Mouse (Mus musculus) embryonic fibroblast, embryonic 13.5 days (primary cell): Measurements from ENCODE around the gene Snap47. TPM values are rescaled to one million over a fixed set of nuclear protein-coding genes. Genes with fewer than 3 reads are reported as not detected.
A peak's percentile ranks its signal among the peaks of the same experiment; 100 is the strongest.

ENCODE experiments used
- H3K27ac ChIP-seq: 2 replicates; pipeline ENCODE4 v1.5.1; 2012; ENCODE audit warnings: low read length, control low read depth, inconsistent platforms; ENCODE audit not compliant: insufficient read depth
- H3K4me1 ChIP-seq: 2 replicates; pipeline ENCODE4 v1.6.1; 2011; ENCODE audit warnings: low read length; ENCODE audit not compliant: control insufficient read depth, insufficient read depth
- H3K4me3 ChIP-seq: 2 replicates; pipeline ENCODE4 v1.5.1; 2011; ENCODE audit warnings: mild to moderate bottlenecking, control low read depth, low read length; ENCODE audit not compliant: insufficient read depth
- CTCF ChIP-seq: IDR thresholded peaks from 2 replicates; pipeline ENCODE4 v1.5.1; 2011; ENCODE audit warnings: mild to moderate bottlenecking, control low read depth, low read length, moderate library complexity, borderline replicate concordance; ENCODE audit not compliant: insufficient read depth
- POLR2A ChIP-seq: IDR thresholded peaks from 2 replicates; pipeline ENCODE4 v1.6.1; 2011; ENCODE audit warnings: low read depth, mild to moderate bottlenecking, control low read depth, low read length, moderate library complexity
- polyA plus RNA-seq: library from polyadenylated mRNA; stranded (reverse); fragments of >200 nt; gene quantifications from 2 replicates; pipeline ENCODE4 v1.2.4, GENCODE M21; 2011; ENCODE audit warnings: low read depth; ENCODE audit not compliant: missing spikeins, insufficient read length

Gene Snap47
- polyA plus RNA-seq, 1 experiment, result 91.0 TPM

DNA sequence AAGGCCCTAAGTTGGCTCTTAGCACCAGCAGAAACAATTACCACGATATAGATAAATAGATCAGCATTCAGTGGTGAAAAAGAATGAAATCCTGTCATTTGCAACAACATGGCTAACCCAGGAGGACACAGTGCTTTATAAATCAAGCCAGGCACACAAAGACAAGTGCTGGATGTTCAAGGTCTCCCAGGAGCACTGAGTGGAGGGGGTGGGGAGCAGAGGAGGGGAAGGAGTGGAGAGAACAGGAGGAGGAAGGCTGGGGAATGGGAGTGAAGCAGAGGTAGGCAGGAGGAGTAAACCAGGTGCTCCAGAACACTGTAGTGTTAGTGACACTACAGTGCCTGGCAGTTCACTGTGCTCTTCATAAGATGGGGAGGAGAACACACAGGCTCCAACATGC is 45.2 kb downstream of the Snap47 start:
- peaks cover 4% of the 10 kb centered on the region; the same call in 1 of the 2 replicates for H3K4me1 ChIP-seq
- H3K4me3 ChIP-seq, result no peak overlapping the region
- TF ChIP-seq CTCF (no peak), POLR2A (no peak)
- H3K27ac ChIP-seq, result no peak overlapping the region

DNA sequence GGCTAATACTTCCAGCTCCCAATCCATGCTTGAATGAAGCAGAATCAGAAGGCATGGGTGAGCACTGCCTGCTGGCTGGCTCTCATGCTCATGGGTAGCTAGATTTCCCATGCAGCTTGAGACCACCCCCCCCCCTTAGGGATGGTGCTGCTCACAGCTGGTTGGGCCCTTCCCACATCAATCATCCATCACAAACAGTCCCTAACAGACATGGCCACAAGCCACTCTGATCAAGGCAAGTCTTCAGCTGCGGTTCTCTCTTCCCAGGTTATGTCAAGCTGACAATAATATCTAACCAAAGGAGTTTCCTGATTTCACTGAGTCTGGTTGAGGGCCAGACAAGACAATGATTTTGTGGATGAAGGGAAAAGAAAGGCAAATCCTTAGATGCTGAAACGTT is 50.1 kb downstream of the Snap47 start:
- Histone ChIP-seq H3K4me3 (no peak overlapping the region), H3K4me1 (peaks cover 2% of the 10 kb centered on the region; the same call in 1 of the 2 replicates), H3K27ac (no peak overlapping the region)
- no peak for TF ChIP-seq POLR2A
- TF ChIP-seq CTCF, result no peak

DNA sequence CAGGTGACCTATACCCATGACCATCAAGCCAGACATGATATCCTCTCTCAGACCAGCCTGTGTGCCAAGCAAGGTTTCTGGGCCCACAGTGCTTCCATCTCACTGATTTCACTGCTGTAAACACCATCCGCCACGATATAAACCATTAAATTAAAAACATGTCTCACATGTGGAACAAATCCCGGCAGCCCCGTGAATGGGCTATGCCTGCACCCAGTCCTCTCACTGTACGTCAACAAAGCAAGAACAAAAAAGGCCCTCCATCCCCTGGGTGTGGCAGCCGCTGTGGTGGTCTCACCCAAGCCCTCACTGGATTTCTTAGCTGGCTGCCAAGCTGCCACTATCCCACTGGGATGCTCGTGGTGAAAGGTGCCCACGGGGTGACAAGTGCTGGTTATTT is 51.2 kb downstream of the Snap47 start:
- Histone ChIP-seq H3K4me3 (no peak overlapping the region), H3K4me1 (peaks cover 2% of the 10 kb centered on the region; the same call in 1 of the 2 replicates), H3K27ac (no peak overlapping the region; the same call in 1 of the 2 replicates)
- TF ChIP-seq POLR2A, result no peak
- no peak for TF ChIP-seq CTCF

DNA sequence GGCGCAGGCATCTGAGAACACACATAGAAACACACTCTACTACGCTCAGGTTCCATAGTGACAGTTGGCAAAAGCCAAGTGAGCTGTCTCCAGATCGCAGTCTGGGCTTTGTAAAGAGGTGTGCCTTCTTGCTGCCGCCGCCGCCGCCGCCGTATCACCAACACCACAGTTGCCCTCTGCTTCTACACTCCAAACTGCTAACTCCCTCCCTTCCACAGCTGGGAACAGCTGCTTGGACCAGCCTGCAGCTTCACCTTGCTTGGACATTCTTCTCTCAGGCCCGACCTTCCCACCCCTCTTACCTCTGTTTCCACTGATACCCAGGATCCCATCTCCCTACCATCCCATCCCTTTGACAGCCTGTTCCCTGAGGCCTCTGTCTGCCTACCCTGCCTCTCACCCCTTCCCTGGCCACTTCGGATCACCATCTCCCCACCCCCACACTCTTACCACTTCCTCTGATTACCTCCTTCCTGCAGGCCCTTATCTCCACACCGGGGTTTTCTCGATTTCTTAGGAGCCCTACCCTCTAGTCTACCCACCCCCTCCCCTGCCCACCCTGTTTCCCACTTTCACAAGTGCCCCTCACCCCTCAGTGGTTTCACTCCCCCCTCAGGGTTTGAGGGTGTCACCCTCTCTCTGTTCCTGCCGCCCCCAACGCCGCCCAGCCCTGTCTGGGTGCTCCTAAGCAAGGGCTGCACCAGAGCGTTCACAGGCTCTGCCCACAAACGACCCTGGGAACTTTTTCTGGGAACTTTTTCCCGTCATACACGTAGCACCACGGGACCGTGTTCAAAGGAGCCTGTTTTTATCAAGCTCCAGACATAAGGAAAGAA is 53.2 kb downstream of the Snap47 start:
- H3K4me3 ChIP-seq, result no peak overlapping the region
- H3K27ac ChIP-seq, result peak overlapping the region; percentile 37; the same call in 1 of the 2 replicates
- TF ChIP-seq CTCF (no peak), POLR2A (no peak)
- H3K4me1 ChIP-seq, result peaks cover 4% of the 10 kb centered on the region; the same call in 1 of the 2 replicates

DNA sequence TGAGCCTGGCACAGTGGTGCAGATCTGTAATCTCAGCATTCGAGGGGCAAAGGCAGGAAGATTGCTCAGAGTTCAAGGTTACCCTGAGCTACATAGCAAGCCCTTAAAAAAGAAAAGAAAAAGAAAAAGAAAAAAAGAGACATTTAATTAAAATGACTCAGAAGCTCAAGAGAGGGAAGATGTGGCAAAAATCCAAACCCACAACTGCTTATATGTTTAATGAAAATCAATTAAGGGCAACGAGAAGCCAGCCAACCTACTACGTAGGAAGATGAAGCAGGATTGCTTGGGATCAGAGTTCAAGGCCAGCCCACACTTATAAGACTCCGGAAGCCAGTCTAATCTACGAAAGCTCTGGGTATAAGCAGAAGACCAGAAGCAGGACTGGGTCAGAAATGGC is 56.5 kb downstream of the Snap47 start:
- no peak overlapping the region for H3K4me3 ChIP-seq
- TF ChIP-seq POLR2A, result no peak
- no peak for TF ChIP-seq CTCF
- H3K4me1 ChIP-seq, result peaks cover 4% of the 10 kb centered on the region; the same call in 1 of the 2 replicates
- H3K27ac ChIP-seq, result peak overlapping the region; percentile 93

DNA sequence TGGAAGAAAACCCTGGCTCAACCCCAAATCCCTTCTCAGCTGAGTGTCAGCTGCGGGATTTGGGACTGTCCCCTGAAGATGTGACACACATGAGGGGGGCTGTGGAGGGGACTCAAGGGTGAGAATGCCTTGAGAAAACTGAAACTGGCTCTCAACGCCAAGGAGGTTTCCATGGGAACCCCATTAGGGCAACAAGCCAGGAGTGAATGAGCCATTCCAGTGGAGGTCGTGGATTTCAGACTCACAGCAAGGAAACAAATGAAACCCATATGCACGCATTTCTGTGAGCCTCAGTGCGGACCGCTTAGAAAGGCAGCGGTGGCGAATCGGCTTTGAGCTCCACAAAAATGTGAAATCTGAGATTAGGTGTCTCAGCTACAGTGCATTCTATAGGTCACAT is 57.4 kb downstream of the Snap47 start:
- peaks cover 4% of the 10 kb centered on the region; the same call in 1 of the 2 replicates for H3K4me1 ChIP-seq
- TF ChIP-seq CTCF, result no peak
- no peak for TF ChIP-seq POLR2A
- H3K27ac ChIP-seq, result peak overlapping the region; percentile 93
- no peak overlapping the region for H3K4me3 ChIP-seq

DNA sequence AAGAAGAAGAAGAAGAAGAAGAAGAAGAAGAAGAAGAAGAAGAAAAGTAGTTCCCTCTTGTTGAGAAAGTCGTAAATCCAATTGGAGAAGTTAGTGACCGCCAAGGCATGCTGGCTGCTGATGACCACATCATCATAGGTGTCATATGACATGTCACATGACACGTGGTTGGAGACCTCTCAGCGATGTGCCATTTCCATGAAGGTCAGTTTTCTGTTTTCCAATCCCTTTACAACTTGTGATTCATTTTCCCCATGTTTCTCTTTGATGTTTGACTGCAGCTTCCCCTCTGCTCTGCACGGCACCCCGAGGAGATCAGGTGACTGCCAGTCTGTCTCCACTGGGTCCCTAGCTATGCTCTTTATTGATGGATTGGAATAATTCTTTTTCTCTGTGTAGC is 58.7 kb downstream of the Snap47 start:
- Histone ChIP-seq H3K4me1 (peaks cover 3% of the 10 kb centered on the region; the same call in 1 of the 2 replicates), H3K4me3 (no peak overlapping the region), H3K27ac (0 out of 2 replicates have a peak overlapping the region, but pooled peaks have one; percentile 20)
- TF ChIP-seq POLR2A (no peak), CTCF (no peak)

DNA sequence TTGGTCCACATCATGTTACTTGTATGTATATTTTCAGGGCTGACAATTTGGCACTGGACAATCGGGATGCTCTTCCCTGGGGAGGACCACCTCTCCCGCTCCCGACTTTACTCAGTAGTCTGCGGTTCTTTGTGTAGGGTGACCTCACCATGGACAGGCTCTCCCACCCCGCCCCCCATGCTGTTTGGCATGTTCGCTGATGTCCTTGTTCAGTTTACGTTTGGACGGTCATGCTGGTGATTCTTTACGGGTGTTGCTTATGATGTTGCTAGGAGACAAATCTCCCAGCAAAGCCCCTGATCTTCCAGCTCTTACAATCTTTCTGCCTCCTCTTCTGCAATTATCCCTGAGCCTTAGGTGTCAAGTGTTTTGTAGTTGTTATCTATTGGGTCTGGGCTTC is 60.5 kb downstream of the Snap47 start:
- no peak overlapping the region for H3K27ac ChIP-seq
- TF ChIP-seq CTCF (no peak), POLR2A (no peak)
- H3K4me3 ChIP-seq, result no peak overlapping the region
- peaks cover 5% of the 10 kb centered on the region; the same call in 1 of the 2 replicates for H3K4me1 ChIP-seq

DNA sequence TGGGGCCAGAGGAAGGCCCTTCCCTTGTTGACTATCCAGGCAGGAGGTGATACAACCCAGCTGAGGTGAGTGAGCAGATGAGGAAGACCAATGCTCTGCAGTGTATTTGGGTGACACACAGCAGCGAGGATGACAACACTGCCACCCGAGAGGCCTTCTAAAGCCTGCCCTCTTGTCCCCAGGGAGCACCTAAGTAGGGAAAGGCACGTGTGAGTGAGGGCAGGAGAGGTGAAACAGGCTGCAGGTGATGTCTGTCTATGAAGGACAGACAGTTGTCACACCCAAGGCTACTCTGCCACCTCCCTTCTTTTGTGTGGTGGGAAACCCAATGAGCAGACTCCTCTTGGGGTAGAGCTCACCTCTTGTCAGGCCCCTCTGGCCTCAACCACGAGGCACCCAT is 61.4 kb downstream of the Snap47 start:
- TF ChIP-seq CTCF (no peak), POLR2A (no peak)
- H3K4me1 ChIP-seq, result peaks cover 12% of the 10 kb centered on the region
- no peak overlapping the region for H3K4me3 ChIP-seq
- no peak overlapping the region for H3K27ac ChIP-seq

DNA sequence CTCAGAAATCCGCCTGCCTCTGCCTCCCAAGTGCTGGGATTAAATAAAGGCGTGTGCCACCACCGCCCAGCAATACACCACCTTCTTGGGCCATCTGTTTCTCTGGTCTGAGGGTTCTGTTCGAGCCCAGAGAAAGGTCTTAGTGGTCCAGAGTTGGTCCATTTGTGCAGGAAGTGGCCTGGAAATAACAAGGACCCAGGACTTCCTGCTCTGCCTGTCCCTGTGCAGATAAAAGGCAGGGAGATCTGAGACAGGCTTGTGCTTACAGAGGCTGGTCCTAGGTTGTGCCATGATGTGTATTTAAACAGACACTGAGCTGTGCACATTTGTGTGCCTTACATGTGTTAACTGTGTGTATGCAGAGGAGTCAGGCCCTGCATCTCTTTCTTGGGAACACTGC is 62.2 kb downstream of the Snap47 start:
- TF ChIP-seq CTCF (no peak), POLR2A (no peak)
- H3K27ac ChIP-seq, result no peak overlapping the region
- H3K4me3 ChIP-seq, result no peak overlapping the region
- H3K4me1 ChIP-seq, result peaks cover 12% of the 10 kb centered on the region
